Mouse (Mus musculus): ENCODE data around the gene Pitpna. TPM values are rescaled to one million over a fixed set of nuclear protein-coding genes. Genes with fewer than 3 reads are reported as not detected.
"Not testable (repeated sequence)": the region's sequence is repeated elsewhere in the genome, so short reads cannot be mapped to it uniquely, and the experiment has no call there.

The Pitpna gene
- polyA plus RNA-seq, 1 experiment from 2014 or later: 61.9 TPM

DNA sequence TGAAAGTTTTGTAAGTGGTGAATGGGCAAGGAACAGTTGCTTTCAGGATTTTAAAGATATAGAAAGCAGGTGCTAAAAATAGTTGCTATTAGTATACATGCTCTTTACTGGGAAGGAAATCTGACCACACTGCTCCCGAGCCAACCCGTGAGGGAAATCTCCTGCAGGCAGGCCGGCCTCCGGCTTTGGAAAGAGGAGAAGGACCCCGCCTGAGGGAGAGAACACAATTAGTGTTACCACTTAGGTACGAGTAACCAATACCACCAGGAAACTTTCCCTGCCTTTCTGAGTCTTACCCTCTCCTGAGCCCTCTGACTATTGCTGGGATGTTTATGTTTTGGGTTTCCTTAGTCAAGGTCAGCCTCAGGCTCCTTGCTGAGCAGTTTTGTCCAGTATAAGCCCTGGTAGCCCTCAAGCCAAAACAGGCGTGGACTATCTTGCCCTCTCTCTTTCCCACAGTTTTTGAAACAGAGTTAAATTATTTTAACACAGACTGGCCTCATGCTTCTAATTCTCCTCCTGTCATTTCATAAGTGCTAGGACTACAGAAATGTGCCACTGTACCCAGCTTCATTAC lies 34.9 kb upstream of the Pitpna start:
- Histone ChIP-seq H3K27ac (no peak overlapping the region), H3K4me3 (no peak overlapping the region), H3K9me3 (no peaks in the 10 kb centered on the region), H3K4me1 (peaks cover 50% of the 10 kb centered on the region), H3K27me3 (ENCODE audit: poor library complexity, severe bottlenecking) (no peaks in the 10 kb centered on the region), H3K36me3 (replicated peaks) (peaks cover 3% of the 10 kb centered on the region; the same call in 1 of the 2 replicates)
- 42% methylated on average over 7 of the region's 7 CpGs for WGBS
- DNase-seq (ENCODE audit: extremely low spot score, low spot score): no peak

- H3K27me3 ChIP-seq (ENCODE audit: poor library complexity, severe bottlenecking); H3K9me3 ChIP-seq; H3K27ac ChIP-seq; DNase-seq (ENCODE audit: extremely low spot score, low spot score); H3K4me3 ChIP-seq; H3K36me3 ChIP-seq (replicated peaks): not testable (repeated sequence)
- H3K4me1 ChIP-seq: peaks cover 31% of the 10 kb centered on the region
- 89% methylated on average over 6 of the region's 6 CpGs for WGBS
These were observed 31.9 kb upstream of the Pitpna start for GRCm38 (mm10) chr11:75556006-75556405.

GRCm38 (mm10) chr11:75557142-75557541 lies 30.8 kb upstream of the Pitpna start:
- Histone ChIP-seq H3K4me3 (no peak overlapping the region), H3K4me1 (peaks cover 19% of the 10 kb centered on the region), H3K27ac (peak overlapping the region; percentile 56), H3K9me3 (no peaks in the 10 kb centered on the region), H3K36me3 (replicated peaks) (peaks cover 6% of the 10 kb centered on the region; the same call in 1 of the 2 replicates), H3K27me3 (ENCODE audit: poor library complexity, severe bottlenecking) (no peaks in the 10 kb centered on the region)
- no peak for DNase-seq (ENCODE audit: extremely low spot score, low spot score)
- WGBS: 69% methylated on average over 6 of the region's 6 CpGs

DNA sequence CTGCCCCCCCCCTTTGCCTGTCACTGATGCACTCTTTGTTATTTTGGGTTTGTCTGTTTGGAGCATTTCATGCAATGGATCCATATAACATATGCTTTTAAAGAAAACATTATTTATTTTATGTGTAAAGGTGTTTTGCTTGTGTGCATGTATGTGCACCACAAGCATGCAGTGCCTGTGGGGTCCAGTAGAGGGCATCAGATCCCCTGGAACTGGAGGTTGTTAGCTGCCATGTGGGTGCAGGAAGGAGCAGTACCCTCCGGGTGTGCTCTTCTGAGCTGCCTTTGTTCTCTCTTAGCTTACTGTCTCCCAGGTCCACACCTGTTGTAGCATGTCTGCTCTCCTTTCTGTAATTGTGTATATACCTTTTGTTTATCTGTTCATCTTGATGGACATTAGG lies 29.8 kb upstream of the Pitpna start:
- peaks cover 10% of the 10 kb centered on the region for H3K4me1 ChIP-seq
- H3K36me3 ChIP-seq (replicated peaks): peaks cover 6% of the 10 kb centered on the region; the same call in 1 of the 2 replicates
- no peak overlapping the region for H3K4me3 ChIP-seq
- 94% methylated on average over 1 of the region's 1 CpGs for WGBS
- no peaks in the 10 kb centered on the region for H3K9me3 ChIP-seq
- DNase-seq (ENCODE audit: extremely low spot score, low spot score): no peak
- H3K27me3 ChIP-seq (ENCODE audit: poor library complexity, severe bottlenecking): no peaks in the 10 kb centered on the region
- H3K27ac ChIP-seq: no peak overlapping the region

- Histone ChIP-seq H3K9me3 (no peaks in the 10 kb centered on the region), H3K4me3 (no peak overlapping the region), H3K36me3 (replicated peaks) (peaks cover 6% of the 10 kb centered on the region; the same call in 1 of the 2 replicates), H3K27me3 (ENCODE audit: poor library complexity, severe bottlenecking) (no peaks in the 10 kb centered on the region), H3K4me1 (peaks cover 7% of the 10 kb centered on the region), H3K27ac (no peak overlapping the region)
- 93% methylated on average over 8 of the region's 8 CpGs for WGBS
- no peak for DNase-seq (ENCODE audit: extremely low spot score, low spot score)
These were observed 27.9 kb upstream of the Pitpna start for GRCm38 (mm10) chr11:75559870-75560504.

DNA sequence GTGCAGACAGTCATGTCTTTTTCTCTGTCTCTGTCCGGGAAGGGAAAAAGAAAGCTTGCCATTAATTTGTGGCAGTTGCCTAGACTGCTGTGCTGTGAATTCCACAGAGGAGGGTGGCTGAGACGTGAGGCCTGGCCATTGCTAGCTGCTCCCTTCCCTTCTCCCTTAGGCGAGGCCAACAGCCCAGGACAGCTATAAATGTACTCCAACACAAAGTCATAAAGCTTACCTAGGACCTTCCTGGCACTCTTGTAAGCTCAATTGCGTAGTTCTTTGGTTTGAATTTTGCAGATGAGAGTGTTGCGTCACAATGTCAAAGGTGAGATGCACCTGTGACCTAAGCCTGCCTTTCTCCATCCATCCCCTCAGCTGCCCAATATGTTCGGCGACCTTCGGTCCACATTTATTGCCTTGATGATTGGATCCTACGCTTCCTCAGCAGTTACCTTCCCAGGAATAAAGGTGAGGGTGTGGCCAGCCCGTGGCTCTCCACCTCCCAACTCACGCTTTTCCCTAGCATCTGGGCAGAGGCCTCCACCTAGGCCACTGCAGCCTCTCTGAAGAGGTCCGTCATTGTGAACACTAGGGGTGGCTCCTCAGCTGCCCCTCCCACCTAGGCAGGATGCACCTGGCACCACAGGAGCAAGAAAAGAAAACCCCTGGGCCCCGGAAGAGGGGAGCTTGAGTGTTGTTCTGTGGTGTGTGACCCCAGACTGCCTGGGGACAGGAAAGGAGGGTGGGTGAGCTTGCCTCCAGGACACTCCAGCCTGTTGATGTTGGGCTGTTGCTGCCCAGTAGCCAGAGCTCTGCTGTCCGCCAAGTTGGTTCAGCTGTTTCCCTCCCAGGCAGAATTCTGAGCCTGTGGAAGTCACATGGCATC lies 27.1 kb upstream of the Pitpna start:
- Histone ChIP-seq H3K36me3 (replicated peaks) (peaks cover 6% of the 10 kb centered on the region; the same call in 1 of the 2 replicates), H3K9me3 (no peaks in the 10 kb centered on the region), H3K4me3 (no peak overlapping the region), H3K27me3 (ENCODE audit: poor library complexity, severe bottlenecking) (no peaks in the 10 kb centered on the region), H3K4me1 (peaks cover 7% of the 10 kb centered on the region), H3K27ac (no peak overlapping the region)
- 81% methylated on average over 14 of the region's 14 CpGs for WGBS
- DNase-seq (ENCODE audit: extremely low spot score, low spot score): no peak

DNA sequence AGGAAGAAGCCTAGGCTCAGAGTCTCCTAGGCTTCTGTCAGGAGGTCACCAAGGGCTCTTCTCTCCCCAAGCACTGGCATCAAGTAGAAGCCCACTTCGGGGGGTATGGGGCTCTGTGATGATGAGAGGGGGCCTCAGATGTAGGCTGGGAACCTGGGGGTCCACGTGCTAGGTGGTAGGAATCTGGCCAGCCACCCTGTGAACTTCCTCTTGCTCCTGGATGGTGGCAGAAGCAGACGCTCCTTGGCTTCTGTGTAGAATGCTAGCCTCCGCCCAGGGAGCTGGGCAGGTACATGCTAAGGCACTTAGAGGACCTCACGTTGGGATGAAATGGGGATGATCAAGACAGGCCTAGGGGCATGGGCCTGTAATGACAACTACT lies 26.5 kb upstream of the Pitpna start:
- Histone ChIP-seq H3K36me3 (replicated peaks) (peaks cover 6% of the 10 kb centered on the region; the same call in 1 of the 2 replicates), H3K27ac (no peak overlapping the region)
- 85% methylated on average over 5 of the region's 5 CpGs for WGBS

GRCm38 (mm10) chr11:75562840-75563239 lies 25.1 kb upstream of the Pitpna start:
- 82% methylated on average over 8 of the region's 8 CpGs for WGBS
- Histone ChIP-seq H3K4me3 (no peak overlapping the region), H3K4me1 (no peaks in the 10 kb centered on the region; the same call in 1 of the 2 replicates), H3K36me3 (replicated peaks) (peaks cover 9% of the 10 kb centered on the region; the same call in 1 of the 2 replicates), H3K9me3 (no peaks in the 10 kb centered on the region), H3K27ac (no peak overlapping the region), H3K27me3 (ENCODE audit: poor library complexity, severe bottlenecking) (no peaks in the 10 kb centered on the region)
- no peak for DNase-seq (ENCODE audit: extremely low spot score, low spot score)

More for the DNA sequence above, 26.5 kb upstream of the Pitpna start:
- DNase-seq (ENCODE audit: extremely low spot score, low spot score): no peak
- H3K4me1 ChIP-seq: peaks cover 7% of the 10 kb centered on the region
- no peak overlapping the region for H3K4me3 ChIP-seq
- no peaks in the 10 kb centered on the region for H3K9me3 ChIP-seq
- no peaks in the 10 kb centered on the region for H3K27me3 ChIP-seq (ENCODE audit: poor library complexity, severe bottlenecking)

- WGBS: 83% methylated on average over 18 of the region's 18 CpGs
- no peak for DNase-seq (ENCODE audit: extremely low spot score, low spot score)
- no peaks in the 10 kb centered on the region; the same call in 1 of the 2 replicates for H3K4me1 ChIP-seq
- no peaks in the 10 kb centered on the region for H3K9me3 ChIP-seq
- H3K27me3 ChIP-seq (ENCODE audit: poor library complexity, severe bottlenecking): no peaks in the 10 kb centered on the region
- H3K27ac ChIP-seq: peak overlapping the region; percentile 13
- H3K36me3 ChIP-seq (replicated peaks): peaks cover 4% of the 10 kb centered on the region; the same call in 1 of the 2 replicates
- H3K4me3 ChIP-seq: no peak overlapping the region
These were observed 23.9 kb upstream of the Pitpna start for GRCm38 (mm10) chr11:75563851-75564548.

GRCm38 (mm10) chr11:75565849-75566248 lies 22.0 kb upstream of the Pitpna start:
- 85% methylated on average over 2 of the region's 2 CpGs for WGBS
- Histone ChIP-seq H3K27ac (no peak overlapping the region), H3K4me3 (no peak overlapping the region), H3K4me1 (no peaks in the 10 kb centered on the region; the same call in 1 of the 2 replicates), H3K36me3 (replicated peaks) (peaks cover 9% of the 10 kb centered on the region; the same call in 1 of the 2 replicates), H3K9me3 (no peaks in the 10 kb centered on the region), H3K27me3 (ENCODE audit: poor library complexity, severe bottlenecking) (peaks cover 2% of the 10 kb centered on the region; the same call in 1 of the 2 replicates)
- DNase-seq (ENCODE audit: extremely low spot score, low spot score): no peak

DNA sequence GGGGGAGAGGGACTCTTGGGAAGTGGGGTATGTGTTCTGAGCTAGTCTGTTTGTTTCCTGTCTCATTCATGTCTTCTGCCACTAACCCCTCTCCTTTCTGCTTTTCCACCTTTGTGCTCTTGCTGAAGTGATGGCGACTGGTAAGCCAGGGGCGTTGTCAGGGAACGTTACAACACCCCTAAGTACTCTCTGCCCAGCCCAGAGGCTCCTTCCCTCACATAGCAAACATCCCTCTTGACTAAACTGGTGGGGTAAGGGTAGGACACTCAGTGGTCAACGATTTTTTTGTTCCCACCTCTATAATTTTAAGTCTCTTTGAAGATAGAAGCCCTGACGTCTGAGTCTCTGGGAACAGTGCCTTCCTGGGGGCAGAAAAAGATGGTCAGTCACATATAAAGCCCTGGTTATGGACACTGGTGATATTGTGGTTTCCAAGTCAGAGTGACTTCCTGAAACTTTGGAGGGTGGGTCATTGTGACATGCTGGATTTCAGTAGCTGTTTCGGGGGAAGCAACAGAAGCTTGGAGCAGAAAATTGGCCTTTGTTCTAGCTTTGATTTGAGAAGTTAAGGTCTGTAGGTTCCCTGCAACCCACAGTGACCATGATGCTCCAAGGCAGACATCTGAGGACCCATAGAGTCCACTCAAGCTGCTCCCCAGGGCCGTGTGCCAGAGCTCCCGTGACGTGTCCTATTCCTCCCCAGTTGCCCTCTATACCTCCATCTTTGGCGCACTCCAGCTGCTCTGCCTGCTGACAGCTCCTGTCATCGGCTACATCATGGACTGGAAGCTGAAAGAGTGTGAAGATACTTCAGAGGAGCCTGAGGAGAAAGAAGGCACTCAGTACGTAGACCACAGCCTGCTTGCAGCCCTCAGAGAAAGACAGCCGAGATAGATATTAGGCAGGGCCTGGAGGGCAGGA lies 21.4 kb upstream of the Pitpna start:
- DNase-seq (ENCODE audit: extremely low spot score, low spot score): no peak
- no peak overlapping the region for H3K4me3 ChIP-seq
- H3K27ac ChIP-seq: peak overlapping the region; percentile 40
- WGBS: 80% methylated on average over 13 of the region's 13 CpGs
- peaks cover 7% of the 10 kb centered on the region; the same call in 1 of the 2 replicates for H3K27me3 ChIP-seq (ENCODE audit: poor library complexity, severe bottlenecking)
- H3K4me1 ChIP-seq: peaks cover 4% of the 10 kb centered on the region
- peaks cover 9% of the 10 kb centered on the region; the same call in 1 of the 2 replicates for H3K36me3 ChIP-seq (replicated peaks)
- H3K9me3 ChIP-seq: no peaks in the 10 kb centered on the region

Measured in forebrain, embryonic 10.5 days (tissue).